ENCODE assay signal across 8 mouse cellular contexts in the genomic region with DNA sequence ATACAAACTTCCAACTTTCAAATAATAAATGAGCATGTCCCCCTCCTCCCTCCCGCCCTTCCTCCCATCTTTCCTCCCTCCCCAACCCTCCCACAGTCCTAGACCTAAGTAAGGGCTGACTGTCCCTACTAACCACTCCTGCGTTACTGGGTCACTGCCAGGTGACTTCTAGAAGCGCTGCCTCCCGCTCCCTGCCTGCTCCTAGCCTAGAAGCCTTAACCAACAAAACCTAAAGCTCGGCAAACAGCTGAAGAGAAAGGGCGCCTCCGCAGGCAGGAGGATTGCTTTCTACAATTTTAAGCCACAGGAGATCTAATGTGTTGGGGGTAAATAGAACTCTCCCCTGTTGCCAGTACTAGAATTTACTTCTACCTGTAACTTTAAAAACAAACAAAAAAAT. TPM values are rescaled to one million over a fixed set of nuclear protein-coding genes. Genes with fewer than 3 reads are reported as not detected.
A peak's percentile ranks its signal among the peaks of the same experiment; 100 is the strongest.
DNase-seq lines count a peak whose midpoint lies in the region; ATAC-seq and TF ChIP-seq lines count a peak whose summit lies in the region.

No protein-coding gene starts in this region.

- no peak for TF ChIP-seq CTCF in bone marrow, adult 2 months (IDR thresholded peaks at IDR 0.05; ENCODE audit: control insufficient read depth, insufficient read depth, low read length)

- no peaks in the 10 kb centered on the region for H3K36me3 ChIP-seq in forebrain, embryonic 10.5 days (replicated peaks)
- no peaks in the 10 kb centered on the region for H3K36me3 ChIP-seq in hindbrain, embryonic 10.5 days

- H3K4me1 ChIP-seq in bone marrow, adult 2 months (ENCODE audit: control insufficient read depth, insufficient read depth, low read length), result peaks cover 1% of the 10 kb centered on the region; the same call in 1 of the 2 replicates
- H3K4me1 ChIP-seq in forebrain, embryonic 10.5 days, result peaks cover 29% of the 10 kb centered on the region
- H3K4me1 ChIP-seq in hindbrain, embryonic 10.5 days (replicated peaks), result peaks cover 28% of the 10 kb centered on the region

- no peak for TF ChIP-seq POLR2A in bone marrow, adult 2 months (IDR thresholded peaks at IDR 0.05; ENCODE audit: borderline replicate concordance, control insufficient read depth, low read depth, low read length)

- peak; percentile 21 for DNase-seq in CD4-positive helper T cell, adult 2 months (ENCODE audit: low read depth, low spot score)
- peak; percentile 22 for DNase-seq in forebrain, embryonic 10.5 days (ENCODE audit: extremely low spot score, low spot score)
- peak; percentile 20 for DNase-seq in hindbrain, embryonic 10.5 days (ENCODE audit: low spot score)
- peak; percentile 60 for DNase-seq in layer of hippocampus, adult 9-11 months
- peak; percentile 24 for DNase-seq in lung, postnatal 25 days (ENCODE audit: low spot score)
- peak; percentile 57 for DNase-seq in right cerebral cortex, postnatal 14 days

- no peak for ATAC-seq in activated CD4-positive, CD25-positive, alpha-beta regulatory T cell, adult 4 months

- no peaks in the 10 kb centered on the region for H3K9me3 ChIP-seq in forebrain, embryonic 10.5 days
- no peaks in the 10 kb centered on the region for H3K9me3 ChIP-seq in hindbrain, embryonic 10.5 days

- peak overlapping the region; percentile 62 for H3K4me3 ChIP-seq in bone marrow, adult 2 months (replicated peaks; ENCODE audit: control insufficient read depth, low read depth, low read length)
- H3K4me3 ChIP-seq in forebrain, embryonic 10.5 days, result peak overlapping the region; percentile 71
- peak overlapping the region; percentile 63 for H3K4me3 ChIP-seq in hindbrain, embryonic 10.5 days

- 2% methylated on average over 7 of the region's 7 CpGs for WGBS in bone marrow, adult 2 months
- 13% methylated on average over 7 of the region's 7 CpGs for WGBS in forebrain, embryonic 10.5 days
- 16% methylated on average over 7 of the region's 7 CpGs for WGBS in hindbrain, embryonic 10.5 days

- H3K27me3 ChIP-seq in forebrain, embryonic 10.5 days (ENCODE audit: poor library complexity, severe bottlenecking), result peaks cover 46% of the 10 kb centered on the region
- H3K27me3 ChIP-seq in hindbrain, embryonic 10.5 days (ENCODE audit: insufficient read depth, poor library complexity, severe bottlenecking), result peaks cover 20% of the 10 kb centered on the region

- peak overlapping the region; percentile 50 for H3K27ac ChIP-seq in bone marrow, adult 2 months (ENCODE audit: control insufficient read depth, insufficient read depth, low read depth, low read length, poor library complexity)
- H3K27ac ChIP-seq in forebrain, embryonic 10.5 days, result no peak overlapping the region
- no peak overlapping the region for H3K27ac ChIP-seq in hindbrain, embryonic 10.5 days

RNA-seq across cellular contexts. Expression of a gene that starts 2.0 kb away (rescaled TPM):
- polyA plus RNA-seq in bone marrow, adult 2 months (2011; ENCODE audit: insufficient read depth, insufficient read length, low replicate concordance, missing spikeins), result 14.0 and 17.9 TPM in 2 replicates
- 2.1 and 3.1 TPM in 2 replicates for polyA plus RNA-seq in forebrain, embryonic 10.5 days (2016; fragmentation: Nextera tagmentation; extraction: Ambion mirVana)
- 4.2 and 5.2 TPM in 2 replicates for polyA plus RNA-seq in hindbrain, embryonic 10.5 days (2016; fragmentation: Nextera tagmentation; extraction: Ambion mirVana)
- 1 to 10 TPM; 1.3 to 1.6 TPM for polyA plus RNA-seq in activated CD4-positive, CD25-positive, alpha-beta regulatory T cell, adult 4 months (2017; shearing (Covaris generic))
